Mouse (Mus musculus): ENCODE data around the gene Serpina5.
"Not testable (repeated sequence)": the region's sequence is repeated elsewhere in the genome, so short reads cannot be mapped to it uniquely, and the experiment has no call there.

Gene Serpina5

DNA sequence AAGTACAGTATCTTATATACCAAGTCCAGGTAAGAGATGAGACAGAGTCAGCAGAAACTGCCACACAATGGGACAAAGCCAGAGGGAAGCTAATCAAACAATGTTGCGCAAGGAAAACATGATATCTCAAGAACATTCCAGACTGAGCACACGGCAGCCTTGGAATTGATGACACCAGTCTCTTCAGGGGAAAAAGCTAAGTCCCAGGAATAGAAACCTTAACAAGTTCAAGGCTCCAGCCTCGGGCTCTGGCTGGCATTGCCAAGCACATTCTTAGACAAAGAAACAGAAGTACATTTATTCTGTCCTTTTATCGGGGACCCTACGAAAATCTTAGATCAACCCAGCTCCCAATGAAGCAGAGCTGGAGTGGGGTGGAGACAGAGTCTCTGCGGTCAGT lies at the start of gene Serpina5:
Gene Serpina5, plus strand, starts transcription at position 346 of the 400 bp plus-strand sequence.
- no peak for DNase-seq (ENCODE audit: low spot score)

DNA sequence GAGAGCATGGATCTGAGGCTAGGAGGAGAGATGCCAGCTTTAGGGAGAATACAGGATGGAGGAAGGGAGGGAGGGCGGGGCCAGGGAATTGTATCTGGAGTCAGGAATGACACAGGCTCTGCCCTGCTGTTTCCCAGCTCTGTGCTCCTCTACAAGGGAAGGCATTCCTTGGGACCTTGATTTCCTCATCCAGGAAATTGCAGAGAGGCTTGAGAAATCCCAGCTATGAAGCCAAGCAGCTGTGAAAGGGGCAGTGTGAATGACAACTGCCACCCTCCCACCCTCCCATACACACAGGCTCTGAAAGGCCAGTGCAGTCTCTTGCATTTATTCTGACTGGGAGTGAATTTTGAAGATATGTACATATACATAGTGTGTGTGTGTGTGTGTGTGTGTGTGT lies 46.9 kb upstream of the Serpina5 start:
- no peak for DNase-seq (ENCODE audit: low spot score)

DNA sequence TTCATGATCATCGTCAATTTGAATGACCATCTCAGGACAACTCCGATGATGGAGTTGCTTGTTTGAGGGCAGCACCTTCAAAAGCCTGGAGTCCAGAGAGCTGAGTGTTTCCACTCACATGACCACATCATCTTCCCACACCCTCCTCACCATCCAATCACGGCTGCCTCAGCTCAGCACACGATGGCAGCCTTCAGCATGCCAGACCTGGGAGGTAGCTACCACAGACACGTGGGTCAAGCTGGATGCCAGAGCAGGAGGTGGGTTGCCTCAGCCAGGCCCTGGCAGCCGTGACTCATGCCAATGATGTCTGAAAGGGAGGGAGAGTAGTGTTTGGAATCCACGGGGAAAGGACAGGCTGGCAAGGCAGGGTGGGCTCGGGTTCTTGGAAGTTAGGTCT lies 45.2 kb upstream of the Serpina5 start:
- no peak for DNase-seq (ENCODE audit: low spot score)

DNA sequence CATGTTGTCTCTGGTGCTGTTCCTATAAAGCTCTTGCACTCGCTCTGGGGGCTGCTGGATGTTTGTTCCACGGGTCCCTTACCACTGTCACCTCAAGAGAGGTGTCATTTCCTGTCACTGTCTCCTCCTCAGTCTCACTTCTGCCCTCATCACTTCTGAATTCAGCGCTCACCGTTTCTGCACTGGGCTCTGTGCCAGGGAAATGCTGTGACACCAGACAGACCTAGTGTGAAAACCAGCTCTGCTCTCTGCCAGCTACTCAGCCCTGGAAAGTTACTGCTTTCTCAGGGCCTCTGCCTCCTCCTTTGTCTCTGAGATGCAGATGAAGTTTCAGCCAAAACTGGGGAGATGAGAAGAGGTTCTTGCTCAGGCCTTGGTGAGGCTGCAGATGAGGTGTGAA lies 43.9 kb upstream of the Serpina5 start:
- no peak for DNase-seq (ENCODE audit: low spot score)

DNA sequence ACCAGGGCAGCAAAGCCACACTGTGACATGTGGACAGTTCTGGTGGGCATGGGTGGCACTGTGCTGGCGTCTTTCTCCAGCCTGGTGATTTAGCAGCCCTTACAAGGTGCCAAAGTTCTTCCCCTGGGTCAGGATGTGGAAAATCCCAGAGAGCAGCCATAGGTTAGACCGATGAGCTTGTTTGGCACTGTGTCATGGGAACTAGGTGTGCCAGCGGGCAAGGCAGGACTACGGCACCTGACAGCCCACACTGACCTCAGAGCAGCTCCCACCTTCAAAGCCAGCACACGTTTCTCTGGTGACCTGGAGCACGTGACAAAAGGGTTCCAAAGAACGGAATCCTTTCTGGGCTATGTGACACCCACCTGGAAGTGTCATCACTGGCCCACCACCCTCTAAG lies 43.4 kb upstream of the Serpina5 start:
- no peak for DNase-seq (ENCODE audit: low spot score)

DNA sequence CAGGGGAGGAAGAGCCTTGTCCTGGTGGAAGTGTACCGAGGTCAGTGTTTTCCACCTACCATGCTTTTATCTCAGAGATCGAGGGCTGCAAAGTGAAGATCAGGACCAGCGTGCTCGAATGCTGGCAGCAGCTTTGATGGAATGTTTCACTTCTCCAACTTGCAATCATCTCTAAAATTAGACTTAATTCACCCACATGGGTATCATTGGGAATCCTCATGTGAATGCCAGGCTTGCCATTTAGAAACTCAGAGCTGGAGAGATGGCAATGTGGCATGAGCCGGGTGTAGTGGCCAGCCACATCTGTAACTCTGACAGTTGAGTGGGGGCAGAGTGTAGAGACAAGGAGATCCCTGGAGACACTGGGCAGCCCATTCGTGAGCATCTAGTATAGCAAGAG lies 40.8 kb upstream of the Serpina5 start:
- DNase-seq (ENCODE audit: low spot score), result no peak

DNA sequence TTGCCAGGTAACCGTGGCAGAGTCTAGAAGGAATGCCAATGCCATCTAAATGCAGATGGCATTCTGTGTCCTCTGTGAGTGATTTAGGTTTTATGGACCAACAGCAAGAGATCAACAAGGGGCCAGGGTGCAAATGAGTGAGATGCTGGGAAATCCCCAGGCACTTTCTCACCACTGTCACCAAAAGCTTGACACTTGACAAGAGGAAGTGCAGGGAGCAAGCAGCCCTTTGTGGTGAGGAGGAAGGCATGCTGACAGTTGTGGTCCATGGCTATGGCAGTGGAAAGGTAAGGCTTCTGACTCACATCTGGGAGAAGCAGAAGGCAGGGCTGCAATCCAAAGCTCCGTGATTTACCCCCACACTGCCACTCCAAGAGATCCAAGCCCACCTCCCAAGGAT lies 39.1 kb upstream of the Serpina5 start:
- no peak for DNase-seq (ENCODE audit: low spot score)

DNA sequence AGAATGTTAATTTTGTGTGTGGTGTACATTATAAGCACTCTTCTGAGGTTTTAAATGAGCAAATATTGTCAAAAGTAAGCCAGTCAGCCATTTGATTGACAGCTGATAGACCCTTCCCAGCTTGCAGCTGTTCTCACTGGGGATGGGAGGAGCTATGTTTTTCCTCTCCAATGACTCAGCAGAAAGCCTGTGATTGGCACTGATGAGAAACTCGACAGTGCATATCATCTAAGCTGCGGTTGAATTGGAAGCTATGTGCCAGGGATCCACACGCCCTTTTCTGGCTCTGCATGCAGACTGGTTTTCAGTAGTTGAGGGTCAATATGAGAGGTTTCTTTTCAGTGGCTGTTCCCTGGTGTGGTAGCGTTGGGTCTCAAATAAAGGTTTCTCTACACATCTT lies 36.4 kb upstream of the Serpina5 start:
- DNase-seq (ENCODE audit: low spot score), result no peak

DNA sequence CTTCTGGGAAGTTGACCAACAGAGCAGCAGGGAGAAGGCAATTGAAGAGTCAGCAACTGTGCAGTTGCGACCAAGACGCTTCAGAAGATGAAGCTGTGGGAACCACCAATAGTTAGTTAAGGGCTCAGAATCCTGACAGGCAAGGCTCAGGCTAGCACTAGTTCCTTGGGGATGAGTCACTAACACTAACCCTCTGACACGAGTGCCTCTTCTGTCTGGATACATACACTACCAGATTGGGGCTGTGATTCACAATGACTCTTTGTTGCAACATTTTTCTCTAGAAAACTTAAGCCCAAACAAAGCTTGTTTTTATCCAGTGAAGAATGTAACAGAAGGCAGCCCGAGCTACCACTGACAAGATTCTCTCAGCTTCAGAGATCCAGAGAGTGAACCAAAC lies 35.9 kb upstream of the Serpina5 start:
- no peak for DNase-seq (ENCODE audit: low spot score)

DNA sequence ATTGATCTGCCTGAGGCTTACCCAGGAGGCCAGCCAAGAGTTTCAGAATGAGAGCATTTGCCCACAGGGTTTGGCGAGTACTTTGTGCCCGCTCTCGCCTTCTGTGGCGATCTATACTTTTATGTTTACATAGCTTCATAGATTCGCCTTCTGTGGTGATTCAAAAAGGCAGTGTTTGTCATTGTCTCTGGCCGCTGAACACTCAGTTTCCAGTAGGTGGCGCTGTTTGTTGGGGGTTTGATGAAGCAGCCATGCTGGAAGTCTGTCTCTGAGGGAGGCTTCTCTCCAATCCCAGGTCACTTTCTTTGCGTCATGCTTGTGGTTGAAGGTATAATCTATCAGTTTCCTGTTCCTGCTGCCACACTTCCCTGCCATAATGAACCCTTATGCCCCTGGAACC lies 34.7 kb upstream of the Serpina5 start:
- no peak for DNase-seq (ENCODE audit: low spot score)

DNA sequence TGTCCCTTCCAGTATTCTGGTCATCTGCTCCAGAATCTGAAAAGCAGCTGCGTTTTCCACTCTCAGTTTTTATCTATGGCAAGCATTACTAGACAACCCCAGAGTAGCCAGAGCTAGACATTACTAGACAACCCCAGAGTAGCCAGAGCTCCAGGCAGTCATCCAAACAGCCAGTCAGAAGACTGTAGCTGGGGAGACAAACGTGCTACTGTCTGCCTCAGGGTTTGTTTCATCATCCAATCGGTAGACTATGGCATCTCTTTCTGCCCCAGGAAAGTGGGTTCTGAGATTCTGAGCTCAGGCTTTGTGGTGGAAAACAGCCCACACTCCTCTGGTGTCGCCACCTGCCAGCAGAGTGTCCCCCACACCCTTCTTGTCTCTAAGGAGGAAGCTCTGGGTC lies 33.4 kb upstream of the Serpina5 start:
- DNase-seq (ENCODE audit: low spot score), result no peak

DNA sequence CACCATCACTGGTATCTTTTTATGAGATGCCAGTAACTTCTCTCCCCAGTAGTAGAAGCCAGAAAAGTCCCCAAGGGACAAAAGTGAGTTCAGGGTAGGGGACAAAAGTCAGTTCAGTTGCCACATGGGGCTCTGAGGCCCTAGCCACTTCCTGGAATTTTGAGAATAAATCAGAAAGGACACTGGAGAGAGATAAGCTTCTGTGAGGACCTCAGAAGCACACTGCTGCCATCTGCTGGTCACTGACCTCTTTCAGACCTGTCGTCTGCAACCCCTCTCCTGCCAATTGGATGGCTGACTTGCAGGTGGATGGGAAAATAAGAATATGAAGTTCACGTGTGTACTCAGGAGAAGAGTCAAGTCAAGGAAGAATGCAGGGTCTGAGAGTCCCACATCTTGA lies 31.3 kb upstream of the Serpina5 start:
- peak; percentile 29 for DNase-seq (ENCODE audit: low spot score)

DNA sequence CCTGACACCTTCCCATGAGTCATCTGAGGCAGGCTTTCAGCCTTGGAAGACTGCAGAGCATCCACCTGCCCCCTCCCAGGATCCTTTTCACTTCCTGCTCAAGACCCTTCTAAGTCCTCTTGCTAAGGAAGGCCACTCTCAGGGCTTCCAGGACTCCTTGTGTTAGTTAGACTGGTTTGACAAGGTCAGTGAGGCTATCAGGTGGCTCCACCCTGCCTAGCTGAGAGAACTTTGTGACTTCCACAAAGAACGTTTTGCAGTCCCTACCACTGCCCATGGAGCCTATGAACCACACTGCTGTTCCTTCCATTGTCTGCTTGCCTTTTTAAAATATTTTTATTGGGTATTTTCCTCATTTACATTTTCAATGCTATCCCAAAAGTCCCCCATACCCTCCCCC lies 29.2 kb upstream of the Serpina5 start:
- DNase-seq (ENCODE audit: low spot score), result no peak

DNA sequence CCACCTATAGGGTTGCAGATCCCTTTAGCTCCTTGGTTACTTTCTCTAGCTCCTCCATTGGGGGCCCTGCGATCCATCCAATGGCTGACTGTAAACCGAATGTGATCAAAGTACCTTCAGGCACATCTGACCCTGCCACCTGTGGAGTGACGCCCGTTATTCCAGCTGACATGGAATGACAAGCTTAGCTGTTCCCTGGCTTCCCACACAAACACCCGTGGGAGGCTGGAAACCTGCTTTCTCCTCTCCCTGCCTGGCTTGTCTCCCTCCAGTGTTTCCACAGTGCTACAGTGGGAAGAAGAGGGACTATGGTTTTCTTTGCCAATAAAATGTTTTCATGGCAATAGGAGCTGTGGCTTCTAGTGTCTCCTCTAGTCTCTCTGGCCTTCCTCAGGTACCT lies 28.6 kb upstream of the Serpina5 start:
- DNase-seq (ENCODE audit: low spot score), result no peak

DNA sequence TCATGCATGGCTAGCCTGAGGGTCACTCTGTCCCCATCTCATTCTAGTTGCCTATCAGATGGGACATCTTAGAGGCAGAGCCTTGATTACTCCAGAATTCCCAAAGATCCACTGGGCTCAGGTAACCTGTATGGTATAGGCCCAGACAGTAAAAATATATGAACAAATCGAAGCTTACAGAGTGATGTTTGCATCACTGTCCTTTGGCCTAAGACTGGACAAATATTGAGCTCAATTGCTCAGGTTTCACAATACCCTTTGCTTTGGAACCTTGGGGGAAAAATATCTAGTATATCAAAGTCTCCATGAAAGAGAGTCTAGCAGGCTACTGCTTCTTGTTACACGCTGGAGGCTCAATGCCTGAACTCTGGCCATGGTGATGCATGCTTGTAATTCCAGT lies 10.8 kb upstream of the Serpina5 start:
- no peak for DNase-seq (ENCODE audit: low spot score)

DNA sequence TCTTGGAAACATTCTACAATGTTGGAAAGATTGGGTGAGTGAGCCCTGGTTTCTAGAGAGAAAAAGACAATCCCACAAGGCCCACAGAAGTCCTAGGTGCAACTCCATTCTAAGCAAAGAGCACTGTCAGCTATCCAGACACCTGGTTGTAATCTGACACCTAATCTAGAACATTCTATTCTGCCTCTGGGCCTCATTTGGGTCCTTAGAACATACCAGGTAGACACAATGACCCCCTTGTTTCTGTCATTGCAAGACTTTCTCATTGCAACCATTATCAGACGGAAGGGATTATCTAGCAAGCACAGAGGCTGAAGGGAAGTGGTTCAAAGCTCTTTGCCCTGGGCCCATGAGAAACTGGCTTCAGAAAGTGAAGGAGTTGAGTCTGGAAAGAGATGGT lies 9.6 kb upstream of the Serpina5 start:
- DNase-seq (ENCODE audit: low spot score), result no peak

DNA sequence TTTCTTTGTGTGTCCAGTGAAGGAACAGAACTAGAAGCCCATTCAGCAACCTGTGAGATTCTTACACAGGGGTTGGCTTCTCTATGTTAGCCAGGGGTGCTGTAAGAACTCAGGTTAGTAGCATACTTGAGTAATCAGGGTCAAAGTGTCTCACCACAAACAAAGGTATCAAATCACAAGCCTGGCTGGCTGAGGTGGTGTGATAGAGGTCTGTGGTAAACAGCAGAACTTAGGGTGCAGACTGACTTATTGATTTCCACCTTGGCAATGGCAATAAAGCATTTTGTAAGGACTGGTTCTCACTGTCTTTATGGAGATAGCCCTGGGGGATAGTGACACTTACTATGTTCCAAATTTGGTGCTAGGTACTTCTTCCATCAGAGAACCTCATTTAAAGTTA lies 4.9 kb downstream of the Serpina5 start:
- DNase-seq (ENCODE audit: low spot score), result no peak

DNA sequence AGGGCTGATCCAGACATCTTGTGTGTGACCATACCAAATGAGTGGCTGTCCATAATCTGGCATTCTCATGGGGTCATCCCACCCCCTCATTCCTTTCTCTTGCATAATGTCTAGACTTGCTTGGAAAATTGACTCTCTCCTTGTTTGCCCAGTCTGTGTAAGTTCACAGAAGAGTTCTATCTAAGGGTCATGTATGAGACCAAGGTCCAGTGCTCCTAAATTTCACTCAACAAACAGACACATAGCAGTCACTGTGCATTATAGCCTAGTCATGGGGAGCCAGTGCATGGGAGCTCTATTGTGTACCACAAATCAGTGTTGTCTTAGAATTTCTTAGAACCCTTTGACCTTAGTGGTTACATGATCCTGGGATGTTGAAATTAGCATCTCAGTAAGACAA lies 6.0 kb downstream of the Serpina5 start:
- no peak for DNase-seq (ENCODE audit: low spot score)

DNA sequence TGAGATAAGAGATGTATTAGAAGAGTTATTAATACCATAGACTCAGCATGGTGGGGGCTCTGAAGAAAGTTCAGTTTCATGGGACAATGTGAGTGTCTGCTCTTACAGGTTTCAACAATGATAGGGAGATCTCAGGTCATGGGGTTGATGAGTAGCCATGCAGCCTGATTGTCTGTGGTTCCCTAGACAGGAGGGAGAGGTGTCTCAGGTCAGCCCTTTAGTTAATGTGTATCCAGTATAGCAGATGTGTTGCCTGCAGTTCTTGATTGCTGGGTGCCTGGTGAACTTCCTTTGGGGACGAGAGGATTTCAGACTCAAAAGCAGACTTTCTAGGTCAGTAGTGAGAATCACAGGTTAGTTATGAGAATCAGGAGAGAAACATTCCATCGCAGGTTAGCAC lies 7.6 kb downstream of the Serpina5 start:
- no peak for DNase-seq (ENCODE audit: low spot score)

DNA sequence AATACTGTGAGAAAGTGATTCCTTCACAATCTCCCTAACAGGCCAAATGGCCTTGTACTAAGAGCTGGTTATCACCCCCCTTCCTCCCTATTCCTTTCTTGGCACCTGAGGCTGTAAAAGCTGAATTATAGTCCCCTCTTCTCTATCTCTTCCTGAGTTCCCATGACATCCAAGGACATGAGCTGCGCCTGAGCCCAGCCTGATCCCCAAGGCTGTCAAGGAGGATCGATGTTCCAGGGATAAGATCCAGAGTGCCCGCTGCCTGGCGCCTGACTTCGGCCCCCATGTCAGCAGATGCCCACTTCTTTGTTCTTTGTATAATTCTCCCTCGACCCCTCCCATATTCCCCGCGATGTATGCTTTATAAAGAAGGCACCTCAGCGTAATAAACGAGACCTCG lies 11.4 kb downstream of the Serpina5 start, which contains the start of gene Serpina3a:
Gene Serpina3a, plus strand, starts transcription at position 392 of the 400 bp plus-strand sequence.
- DNase-seq (ENCODE audit: low spot score), result not testable (repeated sequence)

DNA sequence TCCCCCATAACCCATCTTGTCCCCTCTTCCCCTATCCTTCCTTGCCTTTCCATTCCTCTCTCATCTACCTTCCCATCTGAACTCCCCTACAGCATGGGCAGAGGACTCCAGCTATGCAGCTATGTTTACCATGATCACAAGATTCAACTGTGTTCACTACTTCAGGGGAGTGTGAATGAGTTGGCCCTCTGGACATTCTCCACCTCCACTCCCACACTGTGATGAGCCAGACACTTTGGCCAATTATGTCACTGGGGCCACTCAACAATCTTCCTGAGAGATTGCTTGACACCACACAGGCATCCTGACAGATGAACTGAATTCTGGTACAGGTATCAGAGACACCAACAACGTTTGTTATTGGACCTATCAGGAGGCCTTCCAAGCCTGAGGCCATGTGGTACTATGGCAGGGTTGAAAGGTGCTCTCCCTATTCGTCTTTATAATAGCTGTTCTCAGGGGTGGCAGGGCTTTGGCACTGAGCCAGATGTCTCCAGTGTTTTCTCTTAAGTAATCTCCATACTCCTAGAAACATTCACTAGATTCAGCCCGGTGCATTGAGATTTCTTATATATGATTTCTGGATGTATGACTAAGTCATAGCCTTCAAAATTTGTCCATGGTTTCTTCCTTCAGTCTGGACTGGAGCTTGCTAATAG lies 14.1 kb downstream of the Serpina5 start:
- no peak for DNase-seq (ENCODE audit: low spot score)

DNA sequence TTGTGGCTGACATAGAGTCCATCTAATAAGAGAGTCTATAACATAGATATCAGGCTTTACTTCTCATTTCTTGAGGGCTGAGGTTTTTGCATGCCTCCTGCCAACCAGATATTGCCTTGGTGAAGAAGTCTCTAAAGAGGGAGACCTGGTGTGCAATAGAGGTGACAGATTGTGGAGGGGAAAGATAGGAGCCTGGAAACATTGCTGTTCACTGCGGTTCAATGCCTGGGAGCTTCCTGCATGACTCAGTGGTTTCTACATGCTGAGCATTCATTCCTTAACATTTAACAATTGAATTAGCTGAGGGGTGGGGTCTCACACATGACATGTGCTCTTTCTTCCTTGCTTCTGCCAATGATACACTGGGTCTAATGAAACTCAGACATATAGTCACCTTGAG lies 22.2 kb downstream of the Serpina5 start:
- DNase-seq (ENCODE audit: low spot score), result no peak

DNA sequence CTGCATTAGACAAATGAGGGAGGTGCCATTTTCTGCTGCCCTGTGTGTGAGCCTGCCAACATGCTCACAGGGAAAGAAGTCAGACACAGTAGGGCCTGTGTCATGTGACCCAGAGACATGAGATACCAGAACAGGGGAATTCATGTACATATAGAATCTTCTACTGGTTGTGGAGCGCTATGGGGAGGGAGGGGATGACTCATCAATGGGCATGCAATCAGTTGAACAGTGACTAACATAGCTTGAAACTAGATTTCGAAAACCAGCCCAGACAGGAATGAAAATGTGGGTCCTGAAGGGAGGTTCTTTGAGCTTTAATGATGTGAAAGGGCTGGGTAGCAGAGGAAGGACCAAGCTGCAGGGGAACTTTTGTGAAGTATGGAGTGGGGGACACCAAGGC lies 23.1 kb downstream of the Serpina5 start:
- no peak for DNase-seq (ENCODE audit: low spot score)

DNA sequence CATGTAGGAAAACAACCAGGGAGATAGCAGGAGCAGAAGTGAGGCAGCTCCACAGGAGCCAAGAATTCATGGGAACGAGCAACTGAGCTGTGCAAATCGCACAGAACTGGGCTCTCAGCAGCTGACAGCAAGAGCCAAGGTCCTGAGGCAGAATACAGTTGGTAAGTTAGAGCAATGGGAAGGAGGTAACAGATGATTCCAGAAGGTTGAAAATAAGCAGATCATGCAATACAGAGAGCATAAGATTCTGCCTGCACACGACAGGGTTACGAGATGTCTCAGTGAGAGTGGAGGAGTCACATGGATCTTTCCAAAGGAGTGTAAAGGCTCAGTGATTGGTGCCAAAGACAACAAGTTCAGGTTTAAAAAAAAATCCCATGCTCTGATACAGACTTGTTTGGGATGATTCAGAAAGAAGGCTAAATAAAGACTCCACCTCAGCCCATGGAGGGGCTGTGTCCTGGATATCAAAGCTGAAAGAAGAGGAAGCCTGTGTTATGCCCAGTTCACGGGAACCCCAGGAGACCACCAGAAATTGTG lies 24.2 kb downstream of the Serpina5 start:
- DNase-seq (ENCODE audit: low spot score), result no peak

All from urinary bladder, postnatal 10 days (tissue).